Mouse (Mus musculus) myocyte (in vitro differentiated cells): ENCODE data around the gene Tsx.
"Not testable (repeated sequence)": the region's sequence is repeated elsewhere in the genome, so short reads cannot be mapped to it uniquely, and the experiment has no call there.

ENCODE experiments used
- CEBPB ChIP-seq: IDR thresholded peaks from 2 replicates; pipeline ENCODE4 v1.6.1; 2011; ENCODE audit warnings: mild to moderate bottlenecking, moderate library complexity; ENCODE audit not compliant: poor library complexity, insufficient read depth, severe bottlenecking
- E2F4 ChIP-seq: IDR thresholded peaks from one replicate; pipeline ENCODE4 v1.6.1; 2011; ENCODE audit warnings: mild to moderate bottlenecking, control low read depth, moderate library complexity; ENCODE audit not compliant: insufficient read depth
- MYOD1 ChIP-seq, 3 experiments: IDR thresholded peaks; one replicate each; pipeline ENCODE4 v1.6.1; 2011; ENCODE audit warnings: control low read depth in 2 of 3, low read depth in 2 of 3, mild to moderate bottlenecking in 2 of 3, moderate library complexity in 1 of 3; ENCODE audit not compliant: insufficient read length in 2 of 3, control insufficient read depth in 1 of 3
- MYOG ChIP-seq, 3 experiments: IDR thresholded peaks; one replicate each; pipeline ENCODE4 v1.6.1; 2011; ENCODE audit warnings: control low read depth in 2 of 3, low read depth in 2 of 3, mild to moderate bottlenecking in 2 of 3; ENCODE audit not compliant: insufficient read length in 2 of 3, control insufficient read depth in 1 of 3, insufficient read depth in 1 of 3
- POLR2A ChIP-seq: IDR thresholded peaks from one replicate; pipeline ENCODE4 v1.6.1; 2011; ENCODE audit warnings: low read depth, mild to moderate bottlenecking, control low read depth, moderate library complexity; ENCODE audit not compliant: insufficient read length
- POLR2AphosphoS2 ChIP-seq: IDR thresholded peaks from one replicate; pipeline ENCODE4 v1.6.1; 2011; ENCODE audit warnings: low read depth, control low read depth; ENCODE audit not compliant: insufficient read length
- USF1 ChIP-seq: IDR thresholded peaks from one replicate; pipeline ENCODE4 v1.6.1; 2011; ENCODE audit warnings: low read depth, mild to moderate bottlenecking, control low read depth, moderate library complexity

- not testable (repeated sequence) for TF ChIP-seq MYOD1 (IDR thresholded peaks at IDR 0.05; ENCODE audit: control insufficient read depth in 1 of 3, insufficient read length in 2 of 3, low read depth in 2 of 3); POLR2A; CEBPB; E2F4; MYOG (IDR thresholded peaks at IDR 0.05; ENCODE audit: control insufficient read depth in 1 of 3, insufficient read depth in 1 of 3, insufficient read length in 2 of 3, low read depth in 2 of 3); USF1; POLR2AphosphoS2
Measured at GRCm38 (mm10) chrX:103448429-103448828, 34.2 kb downstream of the Tsx start.
